Mouse (Mus musculus) cerebral cortex, adult 2 months (tissue): Measurements from ENCODE around the gene Zscan2.

Experiments
- WGBS: fragments of 180-500 bp; shearing (Covaris S2); methylation state at CpG from one replicate; pipeline ENCODE4 v1.1.7; 2018; 5-methylcytosine and 5-hydroxymethylcytosine counted together

Zscan2 gene

GRCm38 (mm10) chr7:80843910-80844640, 16.6 kb upstream of the Zscan2 start:
- 92% methylated on average over 8 of the region's 8 CpGs for WGBS

GRCm38 (mm10) chr7:80844691-80845090, 16.0 kb upstream of the Zscan2 start:
- WGBS, result 97% methylated on average over 12 of the region's 12 CpGs

GRCm38 (mm10) chr7:80845621-80846279, 15.0 kb upstream of the Zscan2 start:
- WGBS, result 83% methylated on average over 15 of the region's 15 CpGs

GRCm38 (mm10) chr7:80846280-80846678, 14.4 kb upstream of the Zscan2 start:
- WGBS, result 95% methylated on average over 10 of the region's 10 CpGs

GRCm38 (mm10) chr7:80846709-80847108, 14.0 kb upstream of the Zscan2 start:
- 91% methylated on average over 5 of the region's 5 CpGs for WGBS

- WGBS, result 61% methylated on average over 2 of the region's 2 CpGs
These were observed 11.5 kb upstream of the Zscan2 start for GRCm38 (mm10) chr7:80849267-80849666.

- WGBS, result 27% methylated on average over 4 of the region's 4 CpGs
These were observed 11.0 kb upstream of the Zscan2 start for GRCm38 (mm10) chr7:80849710-80850109.

- 90% methylated on average over 5 of the region's 5 CpGs for WGBS
These were observed 10.2 kb upstream of the Zscan2 start for GRCm38 (mm10) chr7:80850520-80850919.

- 95% methylated on average over 3 of the region's 3 CpGs for WGBS
These were observed 7.5 kb upstream of the Zscan2 start for GRCm38 (mm10) chr7:80853218-80853617.

- 18% methylated on average over 6 of the region's 6 CpGs for WGBS
These were observed 3.5 kb upstream of the Zscan2 start for GRCm38 (mm10) chr7:80857181-80857580.

GRCm38 (mm10) chr7:80860227-80860626, 493 bp upstream of the Zscan2 start:
- WGBS, result under 1% methylated on average over 13 of the region's 13 CpGs

- 93% methylated on average over 2 of the region's 2 CpGs for WGBS
These were observed 1.8 kb downstream of the Zscan2 start for GRCm38 (mm10) chr7:80862475-80862874.

- 54% methylated on average over 5 of the region's 5 CpGs for WGBS
These were observed 2.8 kb downstream of the Zscan2 start for GRCm38 (mm10) chr7:80863520-80863919.

- WGBS, result 38% methylated on average over 1 of the region's 1 CpGs
These were observed 3.4 kb downstream of the Zscan2 start for GRCm38 (mm10) chr7:80864151-80864550.

- WGBS, result 27% methylated on average over 8 of the region's 8 CpGs
These were observed 4.1 kb downstream of the Zscan2 start for GRCm38 (mm10) chr7:80864831-80865230.

- 91% methylated on average over 7 of the region's 7 CpGs for WGBS
These were observed 4.8 kb downstream of the Zscan2 start for GRCm38 (mm10) chr7:80865521-80865920.

- 85% methylated on average over 7 of the region's 7 CpGs for WGBS
These were observed 5.9 kb downstream of the Zscan2 start for GRCm38 (mm10) chr7:80866514-80867147.

- 84% methylated on average over 2 of the region's 2 CpGs for WGBS
These were observed 8.0 kb downstream of the Zscan2 start for GRCm38 (mm10) chr7:80868686-80869085.

- WGBS, result 67% methylated on average over 5 of the region's 5 CpGs
These were observed 12.3 kb downstream of the Zscan2 start for GRCm38 (mm10) chr7:80873038-80873437.

- whole genome bisulfite sequencing, result 96% methylated on average over 2 of the region's 2 CpGs
These were observed 12.9 kb downstream of the Zscan2 start for GRCm38 (mm10) chr7:80873631-80874030.

- 78% methylated on average over 37 of the region's 37 CpGs for WGBS
These were observed 15.0 kb downstream of the Zscan2 start for GRCm38 (mm10) chr7:80875727-80876126.

GRCm38 (mm10) chr7:80882830-80883505, 22.2 kb downstream of the Zscan2 start:
- WGBS, result 14% methylated on average over 14 of the region's 14 CpGs
